Mouse (Mus musculus) embryonic fibroblast, embryonic 13.5 days (primary cell): ENCODE data around the gene Cd33.

Experiments used
- CTCF ChIP-seq: IDR thresholded peaks from 2 replicates; pipeline ENCODE4 v1.5.1; 2011; ENCODE audit warnings: mild to moderate bottlenecking, control low read depth, low read length, moderate library complexity, borderline replicate concordance; ENCODE audit not compliant: insufficient read depth
- POLR2A ChIP-seq: IDR thresholded peaks from 2 replicates; pipeline ENCODE4 v1.6.1; 2011; ENCODE audit warnings: low read depth, mild to moderate bottlenecking, control low read depth, low read length, moderate library complexity

GRCm38 (mm10) chr7:43511707-43512478 is 32.3 kb downstream of the Cd33 start:
- TF ChIP-seq CTCF (no peak), POLR2A (no peak)
